Mouse (Mus musculus) lung, postnatal 0 days (tissue): ENCODE data around the gene Spp2. TPM values are rescaled to one million over a fixed set of nuclear protein-coding genes. Genes with fewer than 3 reads are reported as not detected.
"Not testable (repeated sequence)": the region's sequence is repeated elsewhere in the genome, so short reads cannot be mapped to it uniquely, and the experiment has no call there.

Source experiments
- ATAC-seq: fragments of 200-750 bp; cut with Nextera tagmentation; 2 replicates; pipeline ENCODE4 v1.8.0; 2017; ENCODE audit warnings: moderate library complexity
- DNase-seq: peaks from one replicate; pipeline ENCODE4 v3.0.0-alpha.2; 2016; ENCODE audit warnings: low spot score
- H3K27ac ChIP-seq: fragments of 300-500 bp; sonication (generic); 2 replicates; pipeline ENCODE4 v1.5.1; 2014; ENCODE audit warnings: antibody characterized with exemption, mild to moderate bottlenecking, low read length, mixed read lengths
- H3K27me3 ChIP-seq: fragments of 300-500 bp; sonication (generic); replicated peaks from 2 replicates; pipeline ENCODE4 v1.6.1; 2014; ENCODE audit warnings: low read length, mixed read lengths; ENCODE audit not compliant: insufficient read depth
- H3K36me3 ChIP-seq: fragments of 300-500 bp; sonication (generic); 2 replicates; pipeline ENCODE4 v1.6.1; 2014; ENCODE audit warnings: low read length, mixed read lengths; ENCODE audit not compliant: insufficient read depth
- H3K4me1 ChIP-seq: fragments of 300-500 bp; sonication (generic); 2 replicates; pipeline ENCODE4 v1.6.1; 2014; ENCODE audit warnings: antibody characterized with exemption, low read depth, low read length, mixed read lengths; ENCODE audit not compliant: insufficient read depth
- H3K4me2 ChIP-seq: fragments of 300-500 bp; sonication (generic); replicated peaks from 2 replicates; pipeline ENCODE4 v1.6.1; 2014; ENCODE audit warnings: low read depth, mild to moderate bottlenecking, low read length, moderate library complexity, mixed read lengths
- H3K4me3 ChIP-seq: fragments of 300-500 bp; sonication (generic); 2 replicates; pipeline ENCODE4 v1.5.1; 2014; ENCODE audit warnings: low read depth, low read length
- H3K9ac ChIP-seq: fragments of 300-500 bp; sonication (generic); replicated peaks from 2 replicates; pipeline ENCODE4 v1.6.1; 2014; ENCODE audit warnings: low read depth, mild to moderate bottlenecking
- H3K9me3 ChIP-seq: fragments of 300-500 bp; sonication (generic); 2 replicates; pipeline ENCODE4 v1.6.1; 2016; ENCODE audit warnings: low read length, mixed read lengths
- CTCF ChIP-seq: IDR thresholded peaks from 2 replicates; pipeline ENCODE4 v1.5.1; 2016; ENCODE audit warnings: antibody characterized with exemption, mild to moderate bottlenecking
- EP300 ChIP-seq: IDR thresholded peaks from 2 replicates; pipeline ENCODE4 v1.6.1; 2016; ENCODE audit warnings: antibody characterized with exemption, mild to moderate bottlenecking, control low read depth
- WGBS: fragments of 180-500 bp; shearing (Covaris S2); extraction: QIAGEN DNeasy Blood & Tissue Kit; methylation state at CpG from one replicate; pipeline ENCODE4 v1.1.7; 2014; 5-methylcytosine and 5-hydroxymethylcytosine counted together
- polyA plus RNA-seq: library from polyadenylated mRNA; unstranded; fragments of >200 nt; fragmentation: Nextera tagmentation; extraction: Ambion mirVana; gene quantifications from 2 replicates; pipeline ENCODE4 v1.2.1, GENCODE M21; 2015

Gene Spp2
- polyA plus RNA-seq, 1 experiment from 2014 or later, result not detected

DNA sequence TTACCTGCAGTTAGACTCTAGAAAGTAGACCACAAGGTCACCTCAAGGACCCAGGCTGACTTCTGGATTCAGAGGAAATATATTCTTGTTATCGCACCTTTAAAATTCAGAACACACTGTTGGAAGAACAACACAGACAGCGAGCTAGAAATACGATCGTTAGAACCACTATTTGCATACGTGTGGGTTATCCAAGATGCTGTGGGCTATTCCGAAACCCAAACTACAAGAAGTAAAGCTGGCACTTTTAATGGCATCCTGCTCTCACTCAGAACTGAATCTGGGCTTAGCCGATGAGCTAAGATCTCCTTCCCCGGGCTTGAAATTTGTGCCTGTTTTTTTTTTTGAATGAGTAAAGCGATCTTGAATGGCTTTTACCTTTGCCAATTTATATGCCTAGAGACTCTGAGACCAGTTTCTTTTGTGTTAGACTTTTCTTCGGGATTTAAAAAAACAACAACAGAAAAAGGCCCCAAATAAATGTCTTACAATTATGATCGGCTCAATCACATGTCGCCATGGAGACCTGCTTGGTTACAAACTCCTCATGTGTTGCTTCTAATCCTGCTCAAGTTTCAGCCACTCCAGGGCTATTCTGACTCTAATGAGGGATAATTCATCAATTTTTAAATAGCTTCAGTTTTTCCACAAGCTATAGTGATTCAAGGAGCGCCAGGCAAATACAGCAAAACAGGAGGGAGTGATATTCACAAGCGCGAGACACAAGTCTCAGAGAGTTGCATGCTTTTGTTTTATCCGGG lies 39.7 kb downstream of the Spp2 start:
- DNase-seq, result no peak
- TF ChIP-seq CTCF (no peak), EP300 (no peak)
- Histone ChIP-seq H3K27me3 (no peaks in the 10 kb centered on the region), H3K4me3 (no peak overlapping the region), H3K4me1 (no peaks in the 10 kb centered on the region), H3K4me2 (no peak overlapping the region), H3K27ac (no peak overlapping the region), H3K9ac (no peak overlapping the region), H3K36me3 (no peaks in the 10 kb centered on the region), H3K9me3 (no peaks in the 10 kb centered on the region)
- ATAC-seq, result no peak
- WGBS, result 82% methylated on average over 16 of the region's 16 CpGs

DNA sequence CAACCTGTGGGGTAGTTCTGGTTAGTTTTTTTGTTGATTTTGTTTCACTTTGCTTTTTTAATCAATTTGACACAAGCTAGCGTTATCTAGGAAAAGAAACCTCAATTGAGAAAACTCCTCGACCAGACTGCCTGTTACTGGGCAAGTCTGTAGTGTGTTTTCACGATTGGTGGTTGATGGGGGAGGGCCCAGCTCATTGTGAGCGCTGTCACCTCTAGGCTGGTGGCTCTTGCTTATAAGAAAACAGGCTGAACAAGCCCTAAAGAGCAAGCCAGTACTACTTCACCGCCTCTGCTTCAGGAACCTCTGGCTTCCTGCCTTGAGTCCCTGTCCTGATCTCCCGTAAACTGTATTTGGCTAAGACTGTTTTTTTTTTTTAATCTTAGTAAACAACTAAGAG lies 40.7 kb downstream of the Spp2 start:
- Histone ChIP-seq H3K9ac (no peak overlapping the region), H3K9me3 (no peaks in the 10 kb centered on the region), H3K4me1 (no peaks in the 10 kb centered on the region), H3K27ac (peak overlapping the region; percentile 15; the same call in 1 of the 2 replicates), H3K4me3 (no peak overlapping the region), H3K27me3 (no peaks in the 10 kb centered on the region), H3K36me3 (no peaks in the 10 kb centered on the region), H3K4me2 (no peak overlapping the region)
- DNase-seq (peak; percentile 61), ATAC-seq (peak; percentile 53)
- TF ChIP-seq CTCF (no peak), EP300 (no peak)
- WGBS, result 11% methylated on average over 6 of the region's 6 CpGs

DNA sequence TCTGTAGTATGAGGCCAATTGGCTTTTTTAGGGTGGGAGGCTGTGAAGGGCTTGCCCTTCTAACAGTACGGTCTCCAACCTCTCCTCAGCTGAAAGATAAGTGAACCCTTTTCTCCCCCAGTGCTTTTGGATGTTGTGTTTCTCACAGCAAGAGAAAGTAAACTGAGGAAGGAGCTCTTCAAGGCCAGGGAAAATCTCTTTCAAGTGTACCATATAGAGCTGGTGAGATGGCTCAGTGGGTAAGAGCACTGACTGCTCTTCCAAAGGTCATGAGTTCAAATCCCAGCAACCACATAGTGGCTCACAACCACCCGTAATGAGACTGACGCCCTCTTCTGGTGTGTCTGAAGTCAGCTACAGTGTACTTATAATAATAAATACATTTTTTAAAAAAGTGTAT lies 41.3 kb downstream of the Spp2 start:
- WGBS, result 70% methylated on average over 3 of the region's 3 CpGs
- not testable (repeated sequence) for H3K27me3 ChIP-seq, DNase-seq, ATAC-seq, H3K4me1 ChIP-seq, H3K27ac ChIP-seq, H3K4me2 ChIP-seq, H3K9ac ChIP-seq, H3K36me3 ChIP-seq, H3K9me3 ChIP-seq, H3K4me3 ChIP-seq

DNA sequence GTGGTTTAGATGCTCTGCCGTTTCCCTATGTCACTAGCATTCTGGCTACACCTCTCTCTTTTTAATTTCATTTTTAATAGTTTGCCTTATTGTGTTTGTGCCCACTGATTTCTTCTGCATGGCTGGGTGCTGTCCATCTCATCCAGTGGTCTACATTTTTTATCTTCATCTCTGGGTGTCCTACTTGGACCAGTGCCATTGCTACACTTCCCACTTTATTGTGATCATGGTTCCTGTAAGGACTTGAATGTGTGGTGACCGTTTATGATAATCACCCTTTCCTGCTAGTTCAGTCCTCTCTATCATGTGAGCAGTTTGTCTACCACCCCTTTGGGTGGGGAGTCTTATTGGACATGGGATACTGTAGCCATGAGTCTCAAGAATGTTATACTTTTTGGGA lies 43.0 kb downstream of the Spp2 start:
- Histone ChIP-seq H3K9me3 (no peaks in the 10 kb centered on the region), H3K4me3 (no peak overlapping the region), H3K4me1 (no peaks in the 10 kb centered on the region), H3K36me3 (no peaks in the 10 kb centered on the region), H3K27ac (no peak overlapping the region), H3K9ac (no peak overlapping the region), H3K4me2 (no peak overlapping the region), H3K27me3 (no peaks in the 10 kb centered on the region)
- WGBS, result 72% methylated on average over 2 of the region's 2 CpGs
- DNase-seq (no peak), ATAC-seq (no peak)
- no peak for TF ChIP-seq EP300
- TF ChIP-seq CTCF, result no peak

DNA sequence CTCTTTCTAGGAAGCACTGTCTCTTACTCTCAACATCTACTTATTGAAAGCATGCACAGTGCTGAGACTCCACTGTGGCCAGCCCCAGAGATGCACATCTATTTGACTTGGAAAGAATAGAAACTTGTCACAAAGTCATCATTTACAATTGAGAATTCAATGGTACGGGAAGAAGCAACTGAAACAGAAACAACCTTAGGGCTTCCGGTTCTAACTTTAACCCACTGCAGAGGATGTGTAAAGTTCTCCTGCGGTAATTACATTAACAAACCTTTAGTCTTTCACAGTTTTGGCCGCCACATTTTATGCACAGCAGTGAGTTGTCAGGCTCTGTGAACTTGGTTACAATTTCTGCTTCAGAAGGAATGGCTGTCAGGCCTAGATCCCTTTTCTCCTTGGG lies 43.9 kb downstream of the Spp2 start:
- Histone ChIP-seq H3K4me2 (no peak overlapping the region), H3K9me3 (no peaks in the 10 kb centered on the region), H3K27me3 (no peaks in the 10 kb centered on the region), H3K4me3 (no peak overlapping the region), H3K4me1 (no peaks in the 10 kb centered on the region), H3K9ac (no peak overlapping the region), H3K27ac (no peak overlapping the region), H3K36me3 (no peaks in the 10 kb centered on the region)
- TF ChIP-seq EP300 (no peak), CTCF (no peak)
- DNase-seq (no peak), ATAC-seq (no peak)
- 79% methylated on average over 4 of the region's 4 CpGs for WGBS

DNA sequence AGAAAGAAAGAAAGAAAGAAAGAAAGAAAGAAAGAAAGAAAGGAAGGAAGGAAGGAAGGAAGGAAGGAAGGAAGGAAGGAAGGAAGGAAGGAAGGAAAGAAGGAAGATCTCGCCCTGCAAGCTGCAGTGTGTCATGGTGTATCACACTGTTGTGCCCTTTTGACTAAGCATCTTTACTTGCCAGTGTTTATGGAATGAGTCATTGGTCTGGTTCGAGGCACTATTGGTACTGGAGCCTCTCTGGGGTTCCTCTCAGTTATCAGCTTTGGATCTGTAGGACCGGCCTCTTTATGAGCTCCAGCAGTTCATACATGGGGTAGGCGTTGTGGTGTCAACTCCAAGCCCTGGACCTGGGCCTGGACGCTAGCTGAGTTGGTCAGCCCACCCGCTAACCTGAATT lies 45.4 kb downstream of the Spp2 start:
- no peak for ATAC-seq
- Histone ChIP-seq H3K36me3 (no peaks in the 10 kb centered on the region), H3K4me2 (no peak overlapping the region), H3K4me3 (no peak overlapping the region), H3K27me3 (no peaks in the 10 kb centered on the region), H3K4me1 (no peaks in the 10 kb centered on the region), H3K27ac (no peak overlapping the region), H3K9me3 (no peaks in the 10 kb centered on the region), H3K9ac (no peak overlapping the region)
- no peak for DNase-seq
- 80% methylated on average over 6 of the region's 6 CpGs for WGBS
- TF ChIP-seq CTCF (no peak), EP300 (no peak)

DNA sequence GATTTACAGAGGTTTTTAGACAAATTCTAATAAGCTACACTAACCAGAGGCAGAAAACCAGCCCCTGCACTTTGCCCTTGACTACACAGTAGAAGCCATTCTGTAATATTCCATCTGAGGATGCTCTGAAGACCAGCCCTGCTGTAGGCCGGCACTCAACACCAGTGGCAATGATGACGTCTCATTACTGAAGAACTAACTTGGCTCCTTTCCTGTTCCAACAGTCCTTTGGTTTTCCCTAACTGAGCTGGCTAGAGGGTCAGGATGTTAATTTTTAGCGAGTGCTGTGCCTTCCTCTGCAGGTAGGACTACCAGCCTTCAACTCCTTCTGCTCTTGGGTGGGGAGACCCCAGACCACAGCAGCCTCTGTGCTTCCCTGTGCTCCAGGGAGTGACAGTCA lies 47.9 kb downstream of the Spp2 start:
- H3K4me1 ChIP-seq, result no peaks in the 10 kb centered on the region
- H3K9me3 ChIP-seq, result no peaks in the 10 kb centered on the region
- 18% methylated on average over 3 of the region's 3 CpGs for WGBS
- DNase-seq, result peak; percentile 66
- no peaks in the 10 kb centered on the region for H3K36me3 ChIP-seq
- peak; percentile 57; the same call in 1 of the 2 replicates for ATAC-seq
- H3K4me3 ChIP-seq, result no peak overlapping the region
- no peak overlapping the region for H3K4me2 ChIP-seq
- peak overlapping the region; percentile 57; the same call in 1 of the 2 replicates for H3K27ac ChIP-seq
- TF ChIP-seq CTCF (0 out of 2 replicates have a peak, but pooled peaks have one; percentile 5), EP300 (no peak)
- H3K27me3 ChIP-seq, result no peaks in the 10 kb centered on the region
- no peak overlapping the region for H3K9ac ChIP-seq
